Mouse (Mus musculus) liver (tissue): ENCODE measurements at regions not wholly inside any gene's neighbourhood (a gene's known extent, or its start where the extent isn't known, plus 50 kb on each side); places are given as distances from the start of the nearest gene placed in this dataset.

ENCODE experiments used
- DNase-seq: peaks from one replicate; pipeline ENCODE4 v3.0.0-alpha.2; 2020; ENCODE audit warnings: mixed read lengths

GRCm38 (mm10) chr17:54214804-54215203 lies 84.0 kb downstream of the Slc5a7 start:
- DNase-seq, result no peak

- no peak for DNase-seq
Measured at GRCm38 (mm10) chr17:54201710-54202109, 97.1 kb downstream of the Slc5a7 start.

- DNase-seq, result no peak
Measured at GRCm38 (mm10) chr17:54192231-54192573, 106.6 kb downstream of the Slc5a7 start.

- DNase-seq, result peak; percentile 6
Measured at GRCm38 (mm10) chr17:54191526-54192230, 107.2 kb downstream of the Slc5a7 start.

- no peak for DNase-seq
Measured at GRCm38 (mm10) chr17:54188997-54189553, 109.8 kb downstream of the Slc5a7 start.

GRCm38 (mm10) chr17:54182073-54182472 lies 116.8 kb downstream of the Slc5a7 start:
- no peak for DNase-seq

GRCm38 (mm10) chr17:54180563-54180962 lies 118.3 kb downstream of the Slc5a7 start:
- no peak for DNase-seq

- DNase-seq, result no peak
Measured at GRCm38 (mm10) chr17:54170762-54171161, 128.1 kb downstream of the Slc5a7 start.

- DNase-seq, result no peak
Measured at GRCm38 (mm10) chr17:54168039-54168438, 130.8 kb downstream of the Slc5a7 start.

- DNase-seq, result no peak
Measured at GRCm38 (mm10) chr17:54162383-54162782, 136.5 kb downstream of the Slc5a7 start.

GRCm38 (mm10) chr17:54158753-54159152 lies 140.1 kb downstream of the Slc5a7 start:
- no peak for DNase-seq

GRCm38 (mm10) chr17:54158330-54158729 lies 140.5 kb downstream of the Slc5a7 start:
- DNase-seq, result no peak

GRCm38 (mm10) chr17:54155801-54156200 lies 143.0 kb downstream of the Slc5a7 start:
- DNase-seq, result no peak

- no peak for DNase-seq
Measured at GRCm38 (mm10) chr17:54154536-54154935, 144.3 kb downstream of the Slc5a7 start.
